Mouse (Mus musculus) midbrain, embryonic 11.5 days (tissue): ENCODE measurements around the gene Thbs3. TPM values are rescaled to one million over a fixed set of nuclear protein-coding genes. Genes with fewer than 3 reads are reported as not detected.

Experiments used
- ATAC-seq: fragments of 200-750 bp; cut with Nextera tagmentation; 2 replicates; pipeline ENCODE4 v1.8.0; 2017; ENCODE audit warnings: moderate TSS enrichment, moderate library complexity; ENCODE audit not compliant: low FRiP score
- DNase-seq: peaks from one replicate; pipeline ENCODE4 v3.0.0; 2015; ENCODE audit warnings: low spot score; ENCODE audit errors: missing footprints
- H3K27ac ChIP-seq: fragments of 300-500 bp; sonication (generic); 2 replicates; pipeline ENCODE4 v1.5.1; 2014; ENCODE audit warnings: low read depth, low read length
- H3K27me3 ChIP-seq: fragments of 300-500 bp; sonication (generic); 2 replicates; pipeline ENCODE4 v1.6.1; 2014; ENCODE audit warnings: mild to moderate bottlenecking, low read length, moderate library complexity, mixed read lengths; ENCODE audit not compliant: control insufficient read depth, insufficient read depth
- H3K36me3 ChIP-seq: fragments of 300-500 bp; sonication (generic); 2 replicates; pipeline ENCODE4 v1.6.1; 2014; ENCODE audit warnings: mild to moderate bottlenecking, low read length, moderate library complexity, mixed read lengths; ENCODE audit not compliant: control insufficient read depth, insufficient read depth
- H3K4me1 ChIP-seq: fragments of 300-500 bp; sonication (generic); 2 replicates; pipeline ENCODE4 v1.6.1; 2014; ENCODE audit warnings: low read length; ENCODE audit not compliant: control insufficient read depth, insufficient read depth
- H3K4me2 ChIP-seq: fragments of 300-500 bp; sonication (generic); 2 replicates; pipeline ENCODE4 v1.6.1; 2014; ENCODE audit warnings: mild to moderate bottlenecking, moderate library complexity
- H3K4me3 ChIP-seq: fragments of 300-500 bp; sonication (generic); 2 replicates; pipeline ENCODE4 v1.5.1; 2014; ENCODE audit warnings: low read depth, low read length
- H3K9ac ChIP-seq: fragments of 300-500 bp; sonication (generic); 2 replicates; pipeline ENCODE4 v1.6.1; 2014; ENCODE audit warnings: low read length
- H3K9me3 ChIP-seq: fragments of 300-500 bp; sonication (generic); 2 replicates; pipeline ENCODE4 v1.6.1; 2016; ENCODE audit warnings: low read length; ENCODE audit not compliant: control insufficient read depth
- WGBS: fragments of 180-500 bp; shearing (Covaris S2); extraction: QIAGEN DNeasy Blood & Tissue Kit; methylation state at CpG from one replicate; pipeline ENCODE4 v1.1.7; 2014; 5-methylcytosine and 5-hydroxymethylcytosine counted together
- polyA plus RNA-seq: library from polyadenylated mRNA; unstranded; fragments of >200 nt; fragmentation: Nextera tagmentation; extraction: Ambion mirVana; gene quantifications from 2 replicates; pipeline ENCODE4 v1.2.1, GENCODE M21; 2014

The Thbs3 gene
- polyA plus RNA-seq, 1 experiment from 2014 or later, result 55.8 TPM

- 2% methylated on average over 41 of the region's 41 CpGs for WGBS
- ATAC-seq (peak; percentile 76), DNase-seq (peak; percentile 100)
- Histone ChIP-seq H3K4me2 (peak overlapping the region; percentile 83), H3K36me3 (peaks cover 9% of the 10 kb centered on the region; the same call in 1 of the 2 replicates), H3K27me3 (no peaks in the 10 kb centered on the region), H3K9ac (peak overlapping the region; percentile 93), H3K27ac (peak overlapping the region; percentile 89), H3K4me3 (peak overlapping the region; percentile 63), H3K4me1 (peaks cover 40% of the 10 kb centered on the region), H3K9me3 (no peaks in the 10 kb centered on the region)
Observed at GRCm38 (mm10) chr3:89227307-89228179, 12.6 kb downstream of the Thbs3 start.

- Histone ChIP-seq H3K4me2 (peak overlapping the region; percentile 83), H3K27me3 (no peaks in the 10 kb centered on the region), H3K9ac (peak overlapping the region; percentile 93), H3K4me1 (peaks cover 33% of the 10 kb centered on the region), H3K4me3 (peak overlapping the region; percentile 63), H3K9me3 (no peaks in the 10 kb centered on the region), H3K36me3 (peaks cover 4% of the 10 kb centered on the region; the same call in 1 of the 2 replicates), H3K27ac (peak overlapping the region; percentile 88)
- WGBS, result under 1% methylated on average over 20 of the region's 20 CpGs
- ATAC-seq, result peak; percentile 34; the same call in 1 of the 2 replicates
- DNase-seq, result peak; percentile 99
Observed at GRCm38 (mm10) chr3:89228180-89228549, 13.2 kb downstream of the Thbs3 start.

GRCm38 (mm10) chr3:89228836-89229235 is 13.9 kb downstream of the Thbs3 start, which contains the start of gene Muc1:
Gene Muc1, plus strand, starts transcription at chr3:89229057.
- peak within 1 kb of the TSS; percentile 63 for H3K4me3 ChIP-seq
- H3K27ac ChIP-seq, result peak within 1 kb of the TSS; percentile 88
- H3K4me1 ChIP-seq, result peaks cover 27% of the 10 kb centered on the region
- no peaks in the 10 kb centered on the region for H3K27me3 ChIP-seq
- ATAC-seq (no peak), DNase-seq (no peak)
- 34% methylated on average over 10 of the region's 10 CpGs for WGBS
- 0 out of 2 replicates have a peak, but pooled peaks cover 2% of the 10 kb centered on the region for H3K36me3 ChIP-seq
- peak within 1 kb of the TSS; percentile 83 for H3K4me2 ChIP-seq
- H3K9ac ChIP-seq, result peak within 1 kb of the TSS; percentile 93
- H3K9me3 ChIP-seq, result no peaks in the 10 kb centered on the region

GRCm38 (mm10) chr3:89229276-89229675 is 14.3 kb downstream of the Thbs3 start:
- Histone ChIP-seq H3K27ac (no peak overlapping the region), H3K4me2 (no peak overlapping the region), H3K36me3 (no peaks in the 10 kb centered on the region), H3K9ac (0 out of 2 replicates have a peak overlapping the region, but pooled peaks have one; percentile 21), H3K27me3 (no peaks in the 10 kb centered on the region), H3K4me1 (peaks cover 22% of the 10 kb centered on the region), H3K9me3 (no peaks in the 10 kb centered on the region), H3K4me3 (no peak overlapping the region)
- 73% methylated on average over 4 of the region's 4 CpGs for WGBS
- ATAC-seq (no peak), DNase-seq (no peak)

- no peak for DNase-seq
- ATAC-seq, result no peak
- H3K27ac ChIP-seq, result no peak overlapping the region
- no peak overlapping the region for H3K4me3 ChIP-seq
- H3K4me1 ChIP-seq, result peaks cover 12% of the 10 kb centered on the region
- H3K4me2 ChIP-seq, result no peak overlapping the region
- WGBS, result 98% methylated on average over 2 of the region's 2 CpGs
- H3K36me3 ChIP-seq, result no peaks in the 10 kb centered on the region
- no peaks in the 10 kb centered on the region for H3K27me3 ChIP-seq
- no peak overlapping the region for H3K9ac ChIP-seq
- H3K9me3 ChIP-seq, result no peaks in the 10 kb centered on the region
Observed at GRCm38 (mm10) chr3:89230561-89230960, 15.6 kb downstream of the Thbs3 start.

- Histone ChIP-seq H3K9ac (no peak overlapping the region), H3K4me2 (no peak overlapping the region), H3K4me1 (peaks cover 12% of the 10 kb centered on the region), H3K36me3 (no peaks in the 10 kb centered on the region), H3K4me3 (no peak overlapping the region), H3K9me3 (no peaks in the 10 kb centered on the region), H3K27ac (no peak overlapping the region), H3K27me3 (no peaks in the 10 kb centered on the region)
- WGBS, result 75% methylated on average over 7 of the region's 7 CpGs
- no peak for ATAC-seq
- DNase-seq, result no peak
Observed at GRCm38 (mm10) chr3:89231345-89231744, 16.4 kb downstream of the Thbs3 start.

GRCm38 (mm10) chr3:89231772-89232275 is 16.8 kb downstream of the Thbs3 start:
- Histone ChIP-seq H3K27ac (no peak overlapping the region), H3K27me3 (no peaks in the 10 kb centered on the region), H3K4me3 (no peak overlapping the region), H3K4me1 (peaks cover 12% of the 10 kb centered on the region), H3K36me3 (no peaks in the 10 kb centered on the region), H3K4me2 (no peak overlapping the region), H3K9me3 (no peaks in the 10 kb centered on the region), H3K9ac (no peak overlapping the region)
- 82% methylated on average over 16 of the region's 16 CpGs for WGBS
- ATAC-seq (no peak), DNase-seq (no peak)

GRCm38 (mm10) chr3:89232614-89233013 is 17.6 kb downstream of the Thbs3 start:
- Histone ChIP-seq H3K4me3 (no peak overlapping the region), H3K9me3 (no peaks in the 10 kb centered on the region), H3K36me3 (no peaks in the 10 kb centered on the region), H3K4me1 (peaks cover 10% of the 10 kb centered on the region), H3K27me3 (no peaks in the 10 kb centered on the region), H3K27ac (no peak overlapping the region), H3K4me2 (no peak overlapping the region), H3K9ac (no peak overlapping the region)
- no peak for DNase-seq
- ATAC-seq, result no peak
- WGBS, result 70% methylated on average over 6 of the region's 6 CpGs

GRCm38 (mm10) chr3:89233562-89234110 is 18.7 kb downstream of the Thbs3 start:
- Histone ChIP-seq H3K9ac (no peak overlapping the region), H3K4me3 (no peak overlapping the region), H3K4me1 (peaks cover 4% of the 10 kb centered on the region), H3K4me2 (no peak overlapping the region), H3K27ac (no peak overlapping the region), H3K36me3 (no peaks in the 10 kb centered on the region; the same call in 1 of the 2 replicates), H3K9me3 (no peaks in the 10 kb centered on the region), H3K27me3 (no peaks in the 10 kb centered on the region)
- ATAC-seq (no peak), DNase-seq (peak; percentile 53)
- 90% methylated on average over 14 of the region's 14 CpGs for WGBS
